Mouse (Mus musculus) gastrocnemius, postnatal 25 days (tissue): ENCODE data around the gene Gm45808. TPM values are rescaled to one million over a fixed set of nuclear protein-coding genes. Genes with fewer than 3 reads are reported as not detected.
"Not testable (repeated sequence)": the region's sequence is repeated elsewhere in the genome, so short reads cannot be mapped to it uniquely, and the experiment has no call there.

Source experiments
- DNase-seq: peaks from one replicate; pipeline ENCODE4 v3.0.0; 2022
- long read RNA-seq, 2 experiments: library from polyadenylated mRNA; stranded (forward); transcript quantifications; one replicate each; pipeline ENCODE4 v2.0.0; 2021
- total RNA-seq, 2 experiments: library from RNA; stranded (reverse); gene quantifications; 1 replicate in 1 of 2; 2 replicates in 1 of 2; pipeline ENCODE4 v1.2.3; 2021

Gm45808 gene
- 1 to 10 TPM; 4.3 to 10.0 TPM for total RNA-seq
- long read RNA-seq, experiment 1: 0 reads
- long read RNA-seq, experiment 2: 0 reads

DNA sequence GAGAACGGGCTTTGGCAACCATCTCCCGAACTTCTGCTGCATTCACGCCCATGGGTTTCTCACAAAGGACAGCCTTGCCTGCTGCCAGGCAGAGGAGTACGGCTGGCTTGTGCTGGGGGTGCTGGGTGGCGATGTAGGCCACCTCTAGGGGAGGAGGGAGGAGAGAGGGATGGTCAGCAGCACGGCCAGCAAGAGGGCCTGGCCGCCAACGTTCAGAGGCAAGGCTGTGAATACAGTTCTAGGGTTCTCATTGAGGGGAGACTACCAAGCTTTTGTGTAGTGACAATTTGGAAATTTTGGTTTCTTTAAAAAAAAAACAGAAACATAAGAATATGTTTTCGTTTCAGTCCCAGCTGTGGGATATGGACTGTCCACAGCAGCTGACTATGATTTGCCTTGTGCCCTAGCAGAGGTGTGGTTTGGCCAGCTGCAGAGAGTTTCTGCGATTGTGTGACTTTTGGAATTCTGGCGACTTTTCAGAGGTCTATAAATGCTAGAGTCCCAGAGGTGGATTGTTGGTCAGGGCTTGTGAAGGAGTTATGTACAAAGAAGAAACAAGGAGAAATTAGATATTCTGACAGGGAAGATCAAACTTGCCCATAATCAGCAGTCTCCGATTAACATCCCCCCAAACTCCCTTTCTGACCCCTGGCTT, at the start of gene Gm45808:
Gene Gm45808, minus strand, starts transcription at position 51 of the 655 bp plus-strand sequence.
- DNase-seq: no peak

DNA sequence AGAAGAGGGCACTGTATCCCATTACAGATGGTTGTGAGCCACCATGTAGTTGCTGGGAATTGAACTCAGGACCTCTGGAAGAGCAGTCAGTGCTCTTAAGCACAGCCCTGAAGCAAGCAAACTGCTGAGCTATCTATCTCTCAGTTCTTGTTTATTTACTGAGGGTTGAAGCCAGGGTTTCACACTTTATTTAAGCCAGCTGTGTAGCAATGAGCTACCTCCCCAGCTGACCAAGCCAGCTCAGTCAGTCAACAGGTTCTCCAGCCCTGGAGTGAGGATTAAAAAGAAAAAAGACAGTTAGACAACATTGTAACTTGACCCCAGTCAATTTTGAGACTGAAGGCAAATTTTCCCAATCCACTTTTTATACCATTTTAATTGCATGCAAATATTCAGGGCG, 49.1 kb upstream of the Gm45808 start:
- no peak for DNase-seq

DNA sequence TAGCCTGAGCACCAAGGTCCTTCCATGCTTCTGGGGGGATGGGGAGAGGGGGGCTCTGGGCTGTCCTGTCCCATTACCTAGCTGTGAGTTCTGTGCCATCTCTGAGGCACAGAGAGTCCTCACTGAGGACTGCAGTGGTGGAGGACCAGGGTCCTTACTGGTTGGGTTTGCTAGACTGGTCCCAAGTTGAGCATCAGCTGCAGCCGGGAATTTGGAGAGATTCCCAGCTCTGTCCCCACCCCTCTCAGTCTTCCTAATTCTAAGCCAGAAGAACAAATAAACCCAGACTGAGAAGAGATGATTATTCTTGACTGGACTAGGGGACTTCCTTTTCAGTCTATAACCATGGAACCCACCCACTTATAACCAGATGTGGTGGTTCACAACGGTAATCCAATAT, 44.0 kb upstream of the Gm45808 start:
- no peak for DNase-seq

DNA sequence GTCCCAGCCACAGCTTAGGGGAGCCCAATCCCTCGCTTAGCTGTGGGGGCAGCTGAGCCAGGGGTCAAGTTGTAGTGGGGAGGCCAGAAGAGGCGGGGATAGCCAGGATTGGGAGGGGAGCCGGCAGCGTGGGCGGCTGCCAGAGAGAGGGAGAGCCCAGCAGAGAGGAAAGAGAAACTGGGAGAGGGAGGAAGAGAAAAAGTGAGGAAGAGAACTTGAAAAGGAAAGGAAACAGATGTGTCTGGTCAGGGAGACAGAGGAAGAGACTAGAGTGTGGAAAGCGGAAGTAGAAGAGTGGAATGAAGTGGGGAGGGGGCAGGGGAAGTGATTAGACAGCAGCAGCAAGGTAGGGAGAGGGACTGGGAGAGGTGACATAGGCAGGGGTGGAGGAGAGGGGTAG, 42.9 kb upstream of the Gm45808 start:
- peak; percentile 42 for DNase-seq

DNA sequence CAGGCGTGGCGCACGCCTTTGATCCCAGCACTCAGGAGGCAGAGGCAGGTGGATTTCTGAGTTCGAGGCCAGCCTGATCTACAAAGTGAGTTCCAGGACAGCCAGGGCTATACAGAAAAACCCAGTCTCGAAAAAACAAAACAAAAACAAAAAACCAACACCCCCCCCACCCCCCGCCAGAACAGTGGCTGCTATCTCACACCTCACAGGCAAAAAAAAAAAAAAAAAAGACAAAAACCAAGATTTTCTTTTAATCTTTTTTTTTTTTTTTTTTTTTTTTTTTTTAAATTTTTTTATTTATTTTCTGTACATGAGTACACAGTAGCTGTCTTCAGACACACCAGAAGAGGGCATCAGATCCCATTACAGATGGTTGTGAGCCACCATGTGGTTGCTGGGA, 40.6 kb upstream of the Gm45808 start:
- DNase-seq: not testable (repeated sequence)

DNA sequence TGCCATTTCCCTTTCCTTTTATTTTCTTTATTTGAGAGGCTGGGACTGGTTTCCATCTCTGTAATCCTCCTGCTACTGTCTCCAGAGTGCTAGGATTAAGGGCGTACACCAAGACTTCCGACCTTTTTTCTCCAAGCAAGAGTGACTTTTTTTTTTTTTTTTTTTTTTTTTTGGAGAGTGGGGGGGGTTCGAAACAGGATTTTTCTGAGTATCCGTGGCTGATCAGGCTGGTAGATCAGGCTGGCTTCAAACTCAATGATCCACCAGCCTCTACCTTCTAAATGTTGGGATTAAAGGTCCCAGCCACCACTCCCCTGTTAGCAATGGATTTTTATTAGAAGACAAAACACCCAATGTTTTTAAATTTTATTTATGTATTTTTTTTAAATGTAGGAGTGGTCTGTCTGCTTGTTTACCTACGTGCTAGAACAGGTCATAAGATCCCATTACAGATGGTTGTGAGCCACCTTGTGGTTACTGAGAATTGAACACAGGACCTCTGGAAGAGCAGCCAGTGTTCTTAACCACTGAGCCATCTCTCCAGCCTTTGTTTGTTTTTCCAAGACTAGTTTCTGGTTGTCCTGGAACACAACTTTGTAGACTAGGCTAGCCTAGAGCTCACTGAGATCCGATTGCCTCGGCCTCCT, 40.0 kb upstream of the Gm45808 start:
- DNase-seq: no peak

DNA sequence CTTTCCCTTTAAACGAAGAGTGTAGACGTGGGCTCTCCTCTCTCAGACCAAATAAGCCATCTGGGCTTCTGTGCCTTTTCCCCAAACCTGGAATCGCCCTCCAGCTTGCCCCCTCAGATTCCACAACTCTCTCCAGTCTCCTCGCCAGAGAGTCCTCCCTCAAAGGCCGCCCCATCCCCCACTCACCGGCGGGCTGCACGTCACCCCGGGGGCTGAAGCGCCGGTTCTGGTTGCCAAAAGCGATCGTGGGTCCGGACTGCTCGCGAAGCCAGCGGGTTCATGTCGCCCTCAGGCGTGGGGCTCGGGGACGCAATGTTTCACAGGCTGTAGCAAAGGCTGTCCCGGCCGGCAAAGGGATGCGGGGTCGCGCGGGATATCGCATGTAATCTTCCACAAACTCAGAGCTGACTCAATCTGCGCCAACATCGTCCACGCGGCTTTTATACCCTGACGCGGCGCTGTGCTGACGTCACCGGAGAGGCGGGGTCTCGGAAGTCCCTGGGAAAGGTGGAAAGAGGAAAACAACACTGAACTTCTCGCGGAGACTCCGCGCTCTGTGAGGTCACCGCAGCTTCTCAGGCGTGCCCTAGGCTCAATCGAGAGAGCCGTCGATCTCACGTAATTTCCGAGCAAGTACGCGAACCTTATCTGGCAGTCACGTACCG, 39.3 kb upstream of the Gm45808 start, which contains the start of the genes Ppp1r15a and Plekha4:
Gene Ppp1r15a, minus strand, starts transcription at position 460 of the 665 bp plus-strand sequence.
Gene Plekha4, plus strand, starts transcription at position 522 of the 665 bp plus-strand sequence.
- peak; percentile 92 for DNase-seq

DNA sequence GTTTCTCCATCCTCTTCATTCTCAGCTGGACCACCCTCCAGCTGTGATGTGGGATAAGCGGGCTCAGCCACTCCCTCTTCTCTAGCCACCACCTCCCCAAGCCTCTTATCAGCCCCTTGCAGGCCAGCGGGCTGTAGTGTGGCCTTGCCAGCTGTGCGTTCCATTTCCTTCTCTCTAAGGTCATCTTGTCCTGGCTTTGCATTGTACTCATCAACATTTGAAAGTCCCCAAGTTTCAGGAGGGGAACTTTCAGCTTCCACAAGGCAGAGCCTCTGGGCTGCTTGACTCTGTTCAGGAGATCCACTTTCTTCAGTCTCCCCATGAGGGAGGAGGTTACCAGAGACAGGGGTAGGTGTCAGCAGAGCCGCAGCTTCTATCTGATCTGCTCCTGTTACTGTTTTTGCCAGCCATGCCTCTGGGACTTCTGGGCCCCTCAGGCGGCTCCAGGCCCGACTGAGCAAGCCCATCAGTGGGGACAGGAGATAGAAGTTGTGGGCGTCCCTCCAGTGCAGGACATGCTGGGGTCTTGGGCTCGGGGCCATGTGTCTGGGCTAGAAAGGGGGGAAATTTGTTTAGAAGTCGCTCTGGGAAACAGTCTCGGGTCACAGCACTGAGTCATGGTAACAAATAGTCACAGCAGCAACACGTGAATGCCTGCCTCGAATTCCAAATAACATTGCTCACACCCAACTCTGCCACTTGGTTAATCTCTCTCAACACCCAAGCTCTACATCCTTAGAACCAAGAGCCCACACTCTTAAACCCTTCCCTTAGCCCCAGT, 38.4 kb upstream of the Gm45808 start:
- no peak for DNase-seq

DNA sequence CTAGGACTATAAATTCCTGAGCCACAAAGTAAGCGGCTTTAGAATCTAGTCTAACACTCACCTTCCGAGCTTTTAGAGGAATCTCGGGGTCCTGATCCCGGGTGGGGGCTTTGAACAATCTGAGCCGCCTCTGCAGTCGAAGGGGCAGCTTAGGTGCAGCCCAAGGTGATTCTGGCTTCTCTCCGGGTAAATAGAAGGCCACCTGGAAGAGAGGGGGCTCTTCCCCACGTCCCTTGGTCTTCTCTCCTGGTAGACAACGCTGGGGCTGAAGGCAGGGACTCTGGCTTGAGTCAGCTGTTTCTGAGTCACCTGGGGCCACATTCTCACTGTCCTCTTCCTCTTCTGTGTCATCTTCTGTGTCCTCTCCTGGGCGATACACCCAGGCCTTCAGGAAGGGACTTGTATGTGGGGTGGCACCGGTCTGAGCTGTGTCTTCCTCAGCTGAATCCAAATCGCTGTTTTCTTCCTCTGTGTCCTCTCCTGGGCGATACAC, 37.1 kb upstream of the Gm45808 start:
- no peak for DNase-seq

DNA sequence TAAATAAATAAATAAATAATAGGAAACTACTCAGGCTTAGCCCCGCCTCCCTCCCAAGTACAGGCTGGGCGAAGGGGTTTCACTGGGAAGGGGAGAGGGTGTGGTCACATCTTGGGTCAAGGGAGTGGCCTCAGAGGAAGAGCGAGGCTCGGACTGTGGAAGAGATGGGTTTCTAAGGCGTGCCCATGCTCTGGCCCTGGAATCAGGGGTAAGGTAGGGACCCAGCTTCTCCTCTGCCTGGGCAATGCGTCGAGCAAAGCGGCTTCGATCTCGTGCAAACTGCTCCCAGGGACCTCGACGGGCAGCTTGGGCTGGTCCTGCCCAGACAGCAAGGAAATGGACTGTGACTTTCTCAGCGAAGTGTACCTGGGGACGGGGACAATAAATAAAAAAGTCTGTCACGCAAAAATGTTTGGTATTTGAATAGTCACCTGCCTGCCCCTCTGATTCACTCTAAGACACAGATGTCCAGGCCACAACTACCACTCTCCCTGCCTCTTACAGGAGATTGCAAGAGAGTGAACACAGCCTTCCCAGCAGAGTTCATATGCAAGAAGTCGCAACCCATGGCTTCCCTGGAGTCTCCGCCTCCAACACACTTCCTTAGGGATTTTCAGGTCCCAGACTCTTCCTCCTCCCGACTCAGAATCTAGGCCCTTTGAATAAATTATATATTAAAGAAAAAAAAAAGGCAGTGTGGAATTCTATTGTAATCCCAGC, 36.5 kb upstream of the Gm45808 start:
- DNase-seq: no peak

DNA sequence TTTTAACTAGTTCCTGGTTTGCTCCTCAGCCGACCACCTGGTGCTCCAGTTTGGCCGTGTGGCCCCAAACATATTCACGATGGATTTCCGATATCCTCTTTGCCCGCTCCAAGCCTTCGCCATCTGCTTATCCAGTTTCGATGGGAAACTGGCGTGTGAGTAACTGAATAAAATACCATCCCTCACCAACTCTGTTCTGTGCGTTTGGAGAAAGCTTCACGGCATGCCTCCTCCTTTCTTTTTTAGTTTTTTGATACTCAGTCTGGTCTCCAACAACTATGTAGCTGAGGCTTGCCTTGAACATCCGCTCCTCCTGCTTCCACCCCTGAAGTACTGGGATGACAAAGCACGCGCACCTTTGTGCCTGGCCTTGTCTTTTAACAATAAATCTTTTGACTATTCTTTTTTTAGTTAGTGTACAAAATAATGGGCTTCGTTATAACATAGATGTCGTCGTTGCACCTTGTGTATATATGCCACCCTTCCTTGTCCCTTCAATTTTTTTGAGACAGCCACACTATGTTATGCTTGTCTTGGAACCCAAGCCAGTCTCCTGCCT, 35.7 kb upstream of the Gm45808 start:
- no peak for DNase-seq

DNA sequence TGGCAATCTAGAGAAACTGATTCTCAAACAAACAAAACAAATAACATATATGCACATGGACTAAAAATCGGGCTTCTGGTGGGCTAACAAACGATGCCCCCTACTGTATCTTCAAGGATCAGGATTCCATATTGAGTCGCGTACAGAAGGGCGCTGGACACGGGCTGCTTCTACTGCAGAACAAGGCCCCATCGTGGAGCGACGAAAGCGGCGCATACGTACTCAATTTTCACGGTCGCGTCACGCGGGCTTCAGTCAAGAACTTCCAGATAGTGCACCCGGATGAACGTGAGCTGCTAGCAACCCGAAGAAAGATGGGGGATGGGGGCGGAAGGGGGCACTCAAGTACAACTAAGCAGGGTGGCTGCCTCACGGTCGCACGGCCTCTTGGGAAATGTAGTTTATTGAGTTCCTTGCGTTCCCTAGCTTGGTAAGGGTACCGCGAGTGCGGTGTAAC, 35.1 kb upstream of the Gm45808 start:
- DNase-seq: peak; percentile 84

DNA sequence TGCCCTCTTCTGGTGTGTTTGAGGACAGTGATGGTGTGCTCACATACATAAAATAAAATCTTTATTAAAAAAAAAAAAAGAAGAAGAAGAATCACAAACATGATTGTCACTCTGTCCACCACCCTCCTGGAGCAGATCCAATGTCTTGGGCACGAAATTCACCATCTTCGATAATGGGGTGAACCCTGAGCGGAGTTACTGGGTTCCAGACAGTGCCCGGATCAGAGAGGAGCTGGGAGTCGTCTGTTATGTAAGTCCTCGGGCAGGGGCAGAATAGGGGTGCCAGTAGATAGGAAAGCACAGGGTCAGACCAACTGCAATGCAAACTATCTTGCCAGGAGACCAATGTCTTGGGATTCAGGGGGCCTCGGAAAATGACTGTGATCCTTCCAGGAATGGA, 34.0 kb upstream of the Gm45808 start:
- DNase-seq: no peak

DNA sequence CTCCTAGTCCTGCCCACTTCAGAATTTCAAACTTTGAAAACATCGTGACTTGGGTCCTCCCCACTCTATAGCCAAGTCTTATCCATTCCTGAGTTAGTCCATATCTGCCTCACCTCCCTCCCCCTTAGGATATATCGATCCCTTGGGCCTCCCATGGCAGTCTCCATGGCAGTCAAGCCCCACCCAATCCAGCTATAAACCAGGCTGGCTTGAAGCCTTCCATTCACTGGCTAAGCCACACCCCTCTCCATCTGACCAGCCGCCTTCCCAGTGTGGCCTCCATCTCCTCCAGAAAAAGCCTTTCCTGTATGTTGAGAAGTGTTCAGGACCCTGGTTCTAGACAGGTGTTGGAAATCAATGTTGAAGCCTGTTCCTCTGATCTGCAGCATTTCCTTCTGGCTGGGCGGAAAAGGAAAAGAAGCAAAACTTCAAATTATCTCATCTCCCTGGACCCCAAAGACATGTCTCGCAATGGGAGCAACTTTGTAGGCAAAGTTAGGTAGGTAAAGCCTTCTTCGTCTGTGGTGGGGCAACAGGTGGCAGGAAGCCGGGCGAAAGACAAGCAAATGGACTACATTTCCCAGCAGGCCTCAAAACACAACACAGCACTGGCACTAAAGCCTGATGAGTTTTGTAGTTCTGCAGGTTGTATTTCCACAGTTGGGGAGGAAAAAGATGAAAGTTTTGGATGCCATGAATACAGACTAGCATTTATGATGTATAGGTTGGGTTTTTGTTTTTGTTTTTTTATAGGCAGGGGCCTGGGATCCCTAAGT, 32.9 kb upstream of the Gm45808 start:
- no peak for DNase-seq

DNA sequence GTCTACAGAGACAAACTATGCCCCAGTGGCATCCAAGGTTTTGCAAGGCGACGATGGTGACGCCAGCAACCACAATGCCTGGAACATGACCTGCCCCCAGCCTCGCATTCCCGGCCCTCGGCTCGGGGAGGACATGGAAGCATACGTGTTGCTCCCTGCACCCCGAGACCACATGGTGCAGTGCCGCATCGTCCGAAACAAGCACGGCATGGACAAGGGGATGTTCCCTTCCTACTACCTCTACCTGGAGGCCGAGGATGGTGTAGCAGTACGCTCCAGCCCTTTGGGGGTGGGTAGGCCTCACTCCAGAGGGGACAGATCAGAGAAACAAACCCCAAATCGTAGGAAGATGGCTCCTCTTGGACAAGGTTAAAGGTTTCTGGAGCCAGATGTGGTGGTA, 32.0 kb upstream of the Gm45808 start:
- no peak for DNase-seq

DNA sequence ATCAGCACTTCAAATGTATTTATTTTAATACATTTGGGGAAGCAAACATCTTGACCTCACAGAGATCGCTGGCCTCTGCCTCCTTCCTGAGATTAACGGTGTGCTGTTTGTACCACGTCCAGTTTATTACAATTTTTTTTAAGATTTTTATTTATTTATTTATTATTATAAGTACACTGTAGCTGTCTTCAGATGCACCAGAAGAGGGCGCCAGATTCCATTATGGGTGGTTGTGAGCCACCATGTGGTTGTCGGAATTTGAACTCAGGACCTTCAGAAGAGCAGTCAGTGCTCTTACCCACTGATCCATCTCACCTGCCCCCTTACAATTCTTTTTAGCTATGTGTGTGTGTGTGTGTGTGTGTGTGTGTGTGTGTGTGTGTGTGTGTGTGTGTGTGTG, 30.2 kb upstream of the Gm45808 start:
- DNase-seq: not testable (repeated sequence)

DNA sequence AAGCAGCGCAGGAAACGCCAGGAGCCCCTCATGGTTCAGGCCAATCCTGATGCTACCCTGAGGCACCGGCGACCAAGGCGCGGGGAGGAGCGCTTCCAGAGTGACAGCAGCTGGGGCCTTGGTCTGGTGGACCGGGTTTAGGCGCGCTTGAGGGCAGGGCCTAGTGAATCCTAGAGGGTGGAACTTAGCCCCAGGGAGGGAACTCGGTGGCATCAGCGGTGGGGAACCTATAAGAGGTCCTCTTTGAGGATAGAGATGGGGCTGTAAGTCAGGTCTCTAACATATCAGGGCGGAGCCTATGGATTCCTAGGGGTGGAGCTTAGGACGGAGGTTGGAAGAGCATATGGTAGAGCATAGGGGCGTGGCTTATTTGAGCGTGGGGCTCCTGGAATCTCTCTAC, 28.8 kb upstream of the Gm45808 start:
- no peak for DNase-seq

DNA sequence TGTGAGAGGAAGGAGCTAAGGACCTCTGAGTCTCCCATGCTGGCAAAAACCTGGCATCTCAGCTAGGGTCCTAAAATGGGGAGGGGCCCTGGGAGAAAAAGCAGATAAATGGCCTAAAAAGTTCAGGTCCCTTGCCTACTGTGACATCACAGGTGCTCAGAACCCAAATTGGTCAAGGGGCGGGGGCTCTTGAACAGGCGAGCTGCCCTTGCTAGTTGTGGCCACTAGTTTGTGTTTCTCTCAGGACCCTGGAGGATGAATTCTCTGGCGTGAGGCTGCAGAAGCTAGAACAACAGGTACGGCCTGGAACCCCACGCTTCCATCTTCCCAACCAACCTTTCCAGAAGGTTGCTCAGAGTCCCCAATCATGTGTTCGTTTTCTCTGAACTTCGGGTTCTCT, 27.8 kb upstream of the Gm45808 start:
- DNase-seq: no peak

DNA sequence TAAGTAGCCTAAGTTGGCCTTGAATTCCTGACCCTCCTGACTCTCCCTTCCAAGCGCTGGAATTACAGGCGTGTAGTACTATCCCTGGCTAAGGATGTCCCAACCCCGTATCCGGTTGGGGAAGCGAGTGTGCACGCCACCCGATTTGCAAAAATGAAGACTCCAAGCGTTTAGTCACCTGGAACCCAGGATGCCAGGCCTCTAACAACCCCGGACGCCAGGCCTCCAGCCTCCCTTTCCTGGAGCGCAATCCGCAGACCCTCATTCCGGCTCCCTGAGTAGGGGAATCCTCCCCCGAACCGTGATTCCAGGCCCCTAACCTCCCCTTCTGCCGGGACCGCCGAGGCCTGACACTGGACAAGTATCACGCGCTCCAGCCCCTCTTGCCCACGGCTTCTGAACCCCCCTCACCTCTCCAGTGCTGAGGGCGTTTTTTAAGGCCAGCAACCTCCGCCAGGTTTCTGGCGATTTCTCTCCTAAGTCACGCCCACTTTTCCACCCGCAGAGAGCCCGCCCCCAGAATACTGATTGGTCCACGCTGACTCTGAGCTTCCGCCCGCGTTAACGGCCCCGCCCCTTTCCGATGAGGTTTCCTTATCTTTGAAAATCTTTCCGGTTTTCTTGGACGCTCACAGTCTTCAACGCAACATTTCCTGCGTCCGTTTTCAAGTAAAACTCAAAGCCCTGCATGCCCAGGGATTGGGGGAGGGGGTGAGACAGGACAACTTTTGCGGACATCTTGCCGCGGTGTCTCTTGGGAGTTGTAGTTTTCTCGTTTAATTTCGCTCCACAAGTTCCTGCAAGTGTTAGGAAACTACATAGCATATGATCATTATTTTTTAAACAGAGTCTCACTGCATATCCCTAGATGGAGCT, 23.5 kb upstream of the Gm45808 start, which contains the start of gene Nucb1:
Gene Nucb1, minus strand, starts transcription at position 495 of the 876 bp plus-strand sequence.
- DNase-seq: peak; percentile 89
